Mouse (Mus musculus) neural tube, embryonic 13.5 days (tissue): ENCODE data around the gene Shh. TPM values are rescaled to one million over a fixed set of nuclear protein-coding genes. Genes with fewer than 3 reads are reported as not detected.

Experiments used
- ATAC-seq: fragments of 200-750 bp; cut with Nextera tagmentation; 2 replicates; pipeline ENCODE4 v1.8.0; 2017; ENCODE audit warnings: low read depth, mild to moderate bottlenecking, moderate TSS enrichment, moderate library complexity
- H3K27ac ChIP-seq: fragments of 300-500 bp; sonication (generic); replicated peaks from 2 replicates; pipeline ENCODE4 v1.5.1; 2015; ENCODE audit warnings: moderate library complexity, mild to moderate bottlenecking, inconsistent platforms
- H3K27me3 ChIP-seq: fragments of 300-500 bp; sonication (generic); 2 replicates; pipeline ENCODE4 v1.6.1; 2015; ENCODE audit warnings: mild to moderate bottlenecking, inconsistent platforms
- H3K36me3 ChIP-seq: fragments of 300-500 bp; sonication (generic); 2 replicates; pipeline ENCODE4 v1.6.1; 2015; ENCODE audit warnings: mild to moderate bottlenecking, inconsistent platforms
- H3K4me1 ChIP-seq: fragments of 300-500 bp; sonication (generic); replicated peaks from 2 replicates; pipeline ENCODE4 v1.6.1; 2015; ENCODE audit warnings: inconsistent platforms
- H3K4me2 ChIP-seq: fragments of 300-500 bp; sonication (generic); 2 replicates; pipeline ENCODE4 v1.6.1; 2015; ENCODE audit warnings: inconsistent platforms, mild to moderate bottlenecking, moderate library complexity
- H3K4me3 ChIP-seq: fragments of 300-500 bp; sonication (generic); 2 replicates; pipeline ENCODE4 v1.5.1; 2015; ENCODE audit warnings: mild to moderate bottlenecking, inconsistent platforms
- H3K9ac ChIP-seq: fragments of 300-500 bp; sonication (generic); 2 replicates; pipeline ENCODE4 v1.6.1; 2015; ENCODE audit warnings: moderate library complexity, mild to moderate bottlenecking, inconsistent platforms
- H3K9me3 ChIP-seq: fragments of 300-500 bp; sonication (generic); 2 replicates; pipeline ENCODE4 v1.6.1; 2016; ENCODE audit warnings: inconsistent platforms
- WGBS: fragments of 180-500 bp; shearing (Covaris S2); methylation state at CpG from one replicate; pipeline ENCODE4 v1.1.7; 2015; 5-methylcytosine and 5-hydroxymethylcytosine counted together
- polyA plus RNA-seq: library from polyadenylated mRNA; unstranded; fragments of >200 nt; fragmentation: Nextera tagmentation; extraction: Ambion mirVana; gene quantifications from 2 replicates; pipeline ENCODE4 v1.2.1, GENCODE M21; 2015

The Shh gene
- polyA plus RNA-seq, 1 experiment from 2014 or later: 1.9 TPM

DNA sequence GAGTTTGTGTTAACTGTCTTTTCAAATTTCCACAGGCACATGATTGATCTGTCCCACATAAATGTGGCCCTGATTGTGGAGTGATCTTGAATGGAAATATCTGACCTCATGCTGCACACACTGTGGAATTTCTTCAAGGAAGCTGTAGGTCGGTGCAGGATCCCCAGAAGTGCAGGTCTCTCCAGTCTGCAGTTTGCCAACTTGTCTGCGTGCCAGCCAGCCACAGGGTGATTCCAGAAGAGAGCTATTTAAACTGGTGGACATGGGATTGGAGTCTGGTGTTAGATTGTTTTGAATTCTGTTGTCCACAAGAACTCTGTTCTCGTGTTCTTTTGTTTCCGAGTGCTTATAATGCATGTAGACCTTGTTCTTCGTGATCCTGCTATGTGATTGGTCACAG lies 53.5 kb downstream of the Shh start:
- peaks cover 95% of the 10 kb centered on the region for H3K36me3 ChIP-seq
- no peaks in the 10 kb centered on the region for H3K9me3 ChIP-seq
- no peak overlapping the region for H3K27ac ChIP-seq
- no peak for ATAC-seq
- no peaks in the 10 kb centered on the region for H3K27me3 ChIP-seq
- 91% methylated on average over 5 of the region's 5 CpGs for WGBS
- H3K4me3 ChIP-seq: no peak overlapping the region
- no peak overlapping the region for H3K4me2 ChIP-seq
- H3K9ac ChIP-seq: no peak overlapping the region
- H3K4me1 ChIP-seq: no peaks in the 10 kb centered on the region

DNA sequence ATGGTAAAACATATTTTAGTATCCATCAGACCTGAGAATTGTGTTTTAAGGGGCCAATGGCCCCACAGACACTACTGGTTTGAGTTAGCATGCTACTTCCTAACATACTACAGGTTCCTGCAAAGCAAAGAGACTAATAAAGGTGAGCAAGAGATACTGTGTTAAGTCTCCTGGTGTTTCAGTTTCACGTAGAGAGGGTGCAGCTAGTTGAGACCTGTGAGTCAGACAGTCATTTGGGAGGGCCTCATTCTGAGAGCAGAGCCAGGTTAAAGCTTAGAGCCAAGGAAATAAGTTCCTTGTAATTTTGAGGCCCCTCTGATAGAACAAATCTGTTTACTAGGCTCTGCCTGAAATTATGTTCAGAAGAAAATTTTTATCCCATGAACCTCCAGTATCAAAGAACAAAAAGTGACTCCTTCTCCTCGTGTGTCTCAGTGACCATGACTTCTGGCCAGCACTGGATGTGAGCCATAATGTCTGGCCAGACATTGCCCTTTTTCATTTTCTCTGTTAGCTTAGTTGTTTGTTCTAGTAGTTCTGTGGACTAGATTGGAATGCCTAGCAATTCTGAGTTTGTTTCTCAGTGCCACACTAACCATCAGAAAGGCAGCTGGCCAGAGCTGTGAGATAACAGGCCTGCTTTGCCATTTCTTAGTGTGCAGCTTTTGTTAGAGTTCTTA lies 54.9 kb downstream of the Shh start:
- H3K9ac ChIP-seq: no peak overlapping the region
- no peaks in the 10 kb centered on the region for H3K27me3 ChIP-seq
- 91% methylated on average over 2 of the region's 2 CpGs for WGBS
- no peak overlapping the region for H3K4me2 ChIP-seq
- H3K9me3 ChIP-seq: no peaks in the 10 kb centered on the region
- no peak overlapping the region for H3K4me3 ChIP-seq
- H3K4me1 ChIP-seq: no peaks in the 10 kb centered on the region
- H3K27ac ChIP-seq: no peak overlapping the region
- peaks cover 89% of the 10 kb centered on the region for H3K36me3 ChIP-seq
- ATAC-seq: no peak

Other genes with a start within 250 kb of the Shh start
- gene Cnpy1, start 221.4 kb downstream of the Shh start, polyA plus RNA-seq: 1.3 and 1.7 TPM in 2 replicates
- 13.2 and 21.4 TPM in 2 replicates for gene Rbm33, start 150.1 kb downstream of the Shh start, polyA plus RNA-seq